Mouse (Mus musculus) heart, postnatal 14 days (tissue): Measurements from ENCODE around the gene Slc2a13. TPM values are rescaled to one million over a fixed set of nuclear protein-coding genes. Genes with fewer than 3 reads are reported as not detected.
A peak's percentile ranks its signal among the peaks of the same experiment; 100 is the strongest.

ENCODE experiments used
- DNase-seq, 2 experiments: peaks; one replicate each; pipeline ENCODE4 v3.0.0; 2021 to 2022
- intact Hi-C: fragments of 180-260 bp; cut with DNase I; formaldehyde crosslinking; loops from one replicate; pipeline ENCODE4 v1.15.1; 2025
- long read RNA-seq, 2 experiments: library from polyadenylated mRNA; stranded (forward); transcript quantifications; one replicate each; pipeline ENCODE4 v2.0.0; 2021
- total RNA-seq, 2 experiments: library from RNA; stranded (reverse); gene quantifications; 2 replicates each; pipeline ENCODE4 v1.2.3; 2021

Slc2a13 gene
- total RNA-seq, result 1 to 10 TPM; 1.9 to 2.3 TPM
- long read RNA-seq, experiment 1, full-length matches to known transcripts, result 1 of 2 reads
- long read RNA-seq, experiment 1, partial matches to known transcripts, result 0 of 2 reads
- long read RNA-seq, experiment 1, other reads (novel, unspliced or antisense), result 1 of 2 reads
- long read RNA-seq, experiment 2, full-length matches to known transcripts, result 2 of 3 reads
- long read RNA-seq, experiment 2, partial matches to known transcripts, result 0 of 3 reads
- long read RNA-seq, experiment 2, other reads (novel, unspliced or antisense), result 1 of 3 reads

DNA sequence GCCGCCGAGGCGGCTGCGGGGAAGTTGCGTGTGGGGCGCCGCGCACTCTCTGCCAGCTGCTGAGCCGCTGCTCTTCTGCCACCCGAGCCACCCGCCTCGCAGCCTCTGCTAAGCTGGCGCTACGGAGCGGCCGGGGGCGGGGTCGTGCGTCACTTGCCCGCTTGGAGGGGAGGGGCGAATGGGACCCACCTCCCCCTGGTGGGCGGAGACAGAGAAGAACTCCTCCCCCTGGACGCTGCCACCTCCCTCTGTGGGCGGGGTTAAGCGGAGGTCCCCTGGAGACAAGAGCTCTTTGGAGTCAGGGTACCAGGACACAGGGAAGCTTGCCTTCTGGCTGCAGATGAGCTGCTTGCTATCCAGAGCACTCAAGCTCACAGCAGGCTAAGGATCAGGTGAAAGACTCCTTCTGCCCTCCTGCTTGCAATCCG is at the start of gene Slc2a13:
Slc2a13 (minus strand) TSS at position 151 of the 428 bp plus-strand sequence.
- peak; percentile 85 to 86 for DNase-seq
- intact Hi-C loops, result loop anchor here (10.0 kb wide), 1 partner anchor 388 kb away; no protein-coding TSS in a partner anchor

DNA sequence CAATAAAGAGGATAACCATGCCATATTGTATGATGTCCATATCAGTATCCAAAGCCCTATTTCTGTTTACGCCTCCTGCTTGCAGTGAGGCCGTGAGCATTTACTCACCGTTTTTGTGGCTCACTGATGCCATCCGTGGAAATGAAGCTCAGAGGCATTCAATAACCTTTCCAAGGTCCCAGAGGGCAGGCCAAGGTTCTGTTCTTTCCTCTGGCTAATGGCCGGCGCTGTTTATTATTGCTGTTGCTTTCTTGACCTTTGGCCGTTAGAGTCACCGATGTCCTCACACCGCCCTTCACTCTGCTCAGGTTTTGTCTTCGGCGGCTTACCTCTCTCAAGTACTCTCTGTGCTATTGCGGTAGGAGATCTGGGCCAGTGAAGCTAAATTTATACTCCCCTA is 43.0 kb upstream of the Slc2a13 start:
- DNase-seq, result no peak
- intact Hi-C loops, result no loop called here

DNA sequence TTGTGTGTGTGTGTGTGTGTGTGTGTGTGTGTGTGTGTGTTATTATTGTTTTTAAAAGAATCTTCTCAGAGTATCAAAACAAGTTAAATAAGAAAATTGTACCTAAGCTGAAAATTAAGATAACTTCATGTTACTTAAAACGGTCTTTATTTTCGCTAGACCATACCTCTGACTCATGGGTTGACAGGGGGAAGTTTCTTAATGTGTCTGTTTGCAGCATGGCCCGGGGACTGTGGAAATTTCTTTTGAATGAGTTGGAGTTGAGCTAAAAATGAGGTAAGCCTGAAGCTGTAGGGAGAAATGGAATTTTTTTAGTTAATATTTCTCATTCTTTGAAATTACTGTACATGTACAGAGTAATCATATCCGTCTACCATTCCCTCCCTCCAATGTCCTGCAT is 42.5 kb upstream of the Slc2a13 start:
- intact Hi-C loops, result no loop called here
- no peak for DNase-seq

DNA sequence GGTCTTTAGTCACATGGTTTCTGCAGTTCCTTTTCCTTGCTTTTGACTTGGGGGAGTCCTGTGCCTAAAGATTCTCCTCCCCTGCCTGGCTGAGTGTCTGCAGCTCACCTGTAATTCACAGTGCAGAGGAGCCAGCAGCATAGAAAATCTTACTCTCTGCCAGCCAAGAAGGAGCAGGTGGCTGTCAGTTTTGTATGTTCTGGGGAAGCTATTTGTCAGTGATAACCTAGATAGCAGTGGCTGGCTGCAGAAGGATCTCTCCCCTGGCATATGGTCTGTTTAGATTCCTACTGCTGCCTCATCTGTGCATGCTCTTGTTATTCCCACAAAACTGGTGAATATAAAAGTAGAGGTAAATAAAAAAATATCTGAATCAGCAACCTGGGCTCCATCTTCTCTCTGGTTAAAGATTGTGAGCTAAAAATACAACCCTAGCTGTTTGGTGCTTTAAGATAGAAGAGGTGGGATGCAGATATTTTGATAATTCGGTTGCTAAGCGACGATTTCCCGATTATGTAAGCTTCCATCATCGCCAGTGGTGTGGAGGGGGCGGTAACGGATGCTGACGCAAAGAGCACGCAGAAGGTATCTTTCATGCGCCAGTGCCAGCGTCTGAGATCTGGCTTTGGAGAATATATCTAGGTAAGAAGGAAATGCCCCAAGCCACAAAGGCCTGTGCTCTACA is 41.1 kb upstream of the Slc2a13 start:
- no peak for DNase-seq
- intact Hi-C loops, result no loop called here

DNA sequence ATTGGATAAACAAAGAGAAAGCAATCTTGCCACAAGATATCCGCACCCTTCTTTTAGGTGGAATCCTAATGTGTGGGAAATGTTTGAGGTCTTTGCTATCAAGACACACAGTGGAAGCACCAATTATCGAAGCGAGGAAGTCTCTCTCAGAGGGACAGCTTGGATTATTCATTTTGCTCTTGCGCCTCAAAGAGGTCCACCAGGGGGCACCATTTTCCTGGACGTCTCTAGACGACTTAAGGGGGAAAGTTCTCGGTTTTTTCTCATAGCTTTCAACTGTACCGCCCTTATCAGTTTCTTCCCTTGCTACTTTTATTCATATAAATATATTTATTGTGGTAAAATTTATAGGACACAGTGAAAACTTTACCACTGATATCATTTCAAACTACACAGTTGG is 36.7 kb upstream of the Slc2a13 start:
- intact Hi-C loops, result loop anchor here (2.0 kb wide), 3 partner anchors 63 to 145 kb away; partner anchors contain the start of gene Lrrk2
- DNase-seq, result peak; percentile 68 to 84

DNA sequence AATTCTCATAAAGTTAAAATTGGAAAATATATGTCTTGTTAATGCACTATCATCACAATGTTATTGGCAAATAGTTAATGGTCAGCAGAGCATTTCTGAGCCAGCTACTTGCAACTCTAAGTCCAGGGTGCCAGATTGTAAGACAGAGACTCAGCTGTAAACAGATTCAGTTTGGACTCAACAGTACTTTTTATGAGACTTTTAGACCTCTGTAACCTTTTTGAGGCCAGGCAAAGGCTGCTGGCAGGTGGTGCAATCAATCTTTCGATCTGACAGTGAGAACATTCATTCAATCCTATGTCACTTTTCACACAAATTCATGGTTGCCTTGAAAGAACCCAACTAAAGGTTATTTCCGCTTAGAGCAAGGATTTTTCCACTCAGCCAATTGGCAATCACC is 35.8 kb upstream of the Slc2a13 start:
- intact Hi-C loops, result loop anchor here (2.0 kb wide), 2 partner anchors 64 to 146 kb away; partner anchors contain the start of gene Lrrk2
- no peak for DNase-seq

DNA sequence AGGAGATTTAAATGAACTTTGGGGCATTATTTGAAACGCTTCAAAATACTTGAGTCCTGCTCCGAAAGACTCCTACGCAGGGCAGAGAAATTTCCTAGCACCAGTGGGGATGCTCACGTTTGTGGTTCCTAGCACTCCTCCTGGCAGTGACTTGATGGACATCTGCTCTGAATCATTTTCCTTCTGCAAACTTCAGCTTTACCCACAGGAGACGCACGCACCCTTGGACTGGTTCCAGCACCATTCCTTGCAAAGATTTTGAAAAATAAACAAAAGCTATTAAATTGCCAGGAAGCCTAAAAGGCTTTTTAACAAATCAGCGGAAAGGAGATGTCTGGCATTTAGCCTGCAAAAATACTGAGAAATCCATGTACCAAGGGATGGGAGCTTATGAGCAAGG is 28.1 kb upstream of the Slc2a13 start:
- no peak for DNase-seq
- intact Hi-C loops, result no loop called here

DNA sequence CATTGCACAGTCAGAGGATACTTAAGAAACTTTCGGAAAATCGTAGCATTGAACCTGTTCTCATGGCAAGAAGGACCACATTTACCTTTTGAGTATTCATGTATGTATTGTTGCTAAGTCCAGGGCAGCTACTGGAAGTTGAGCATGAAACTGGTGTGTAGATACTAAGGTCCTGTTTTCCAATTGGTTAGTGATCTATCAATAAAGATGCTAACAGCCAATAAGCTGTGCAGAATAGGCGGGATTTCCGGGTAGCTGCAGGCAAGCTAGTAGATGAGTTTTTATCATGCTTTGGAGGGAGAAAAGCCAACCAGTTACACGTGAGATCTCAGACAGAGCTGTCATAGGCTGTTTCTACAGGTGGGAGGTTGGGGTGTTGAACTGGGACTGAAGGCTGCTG is 24.2 kb upstream of the Slc2a13 start:
- no peak for DNase-seq
- intact Hi-C loops, result no loop called here

DNA sequence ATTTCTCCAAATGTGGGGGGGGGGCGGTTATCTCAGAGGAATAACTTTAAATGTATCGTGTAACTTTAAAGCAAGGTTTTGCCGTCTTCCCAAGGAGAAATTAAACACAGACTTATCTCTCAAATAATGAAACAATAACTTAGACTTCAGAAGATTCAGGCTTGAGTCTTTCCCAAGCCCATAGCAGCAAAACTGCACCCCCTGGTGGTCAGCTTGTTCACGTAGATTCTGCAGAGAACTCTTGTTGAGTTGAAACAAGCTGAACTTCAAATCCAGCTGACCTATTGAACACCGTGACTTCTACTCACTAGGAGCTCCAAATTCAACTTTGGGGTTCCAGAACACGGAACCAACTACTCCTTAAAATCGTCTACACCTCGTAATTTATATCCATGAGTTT is 1.4 kb upstream of the Slc2a13 start:
- peak; percentile 82 to 89 for DNase-seq
- intact Hi-C loops, result loop anchor here (1.0 to 10.0 kb wide), 3 partner anchors 97 to 390 kb away; no protein-coding TSS in a partner anchor

DNA sequence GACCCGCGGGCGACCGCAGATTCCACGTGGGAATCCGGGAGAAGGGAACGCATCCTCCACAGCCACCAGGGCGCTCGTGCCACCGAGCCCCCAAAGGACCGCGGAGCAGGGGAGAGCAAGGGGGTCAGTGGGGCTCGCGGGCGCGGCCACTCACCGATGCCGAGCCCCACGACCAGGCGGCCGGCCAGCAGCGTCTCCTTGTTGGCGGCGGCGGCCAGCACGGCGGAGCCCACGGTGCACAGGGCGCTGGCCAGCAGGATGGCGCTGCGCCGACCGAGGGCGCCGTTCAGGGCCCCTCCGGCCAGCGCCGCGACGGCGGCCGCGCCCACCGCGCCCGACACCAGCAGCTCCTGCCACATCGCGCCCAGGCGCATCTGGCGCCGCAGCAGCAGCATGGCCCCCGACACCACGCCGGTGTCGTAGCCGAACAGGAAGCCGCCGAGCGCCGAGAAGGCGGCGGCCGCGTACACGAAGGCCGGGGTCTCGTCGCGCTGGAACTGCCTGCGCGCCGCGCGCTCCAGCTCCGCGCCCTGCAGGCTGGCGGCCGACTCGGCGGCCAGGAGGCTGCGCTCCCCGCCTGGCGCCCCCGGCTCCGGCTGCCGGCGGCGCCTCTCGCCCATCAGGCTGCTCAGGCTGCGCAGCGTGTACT is 516 bp downstream of the Slc2a13 start:
- intact Hi-C loops, result loop anchor here (10.0 kb wide), 1 partner anchor 388 kb away; no protein-coding TSS in a partner anchor
- peak; percentile 34 to 58 for DNase-seq

DNA sequence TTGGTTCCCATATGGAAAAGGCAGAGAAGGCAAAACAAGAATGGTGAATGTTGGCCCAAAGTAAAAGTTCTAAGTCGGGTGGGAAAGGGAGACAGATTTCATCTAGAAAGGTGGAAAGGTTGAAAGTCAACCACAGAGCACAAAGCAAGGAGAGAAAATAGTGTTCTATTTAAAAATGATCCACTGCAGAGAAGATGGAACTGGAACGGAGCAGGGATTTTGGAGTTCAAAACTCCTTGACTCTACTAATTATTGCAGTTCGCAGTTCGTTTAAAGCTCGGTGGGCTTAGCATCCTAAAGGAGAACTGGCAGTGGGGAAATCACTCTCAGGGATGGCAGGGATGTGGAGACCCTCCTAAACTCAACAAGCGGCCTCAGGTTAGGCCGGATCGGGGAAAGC is 1.1 kb downstream of the Slc2a13 start:
- DNase-seq, result no peak
- intact Hi-C loops, result loop anchor here (10.0 kb wide), 1 partner anchor 387 kb away; no protein-coding TSS in a partner anchor

DNA sequence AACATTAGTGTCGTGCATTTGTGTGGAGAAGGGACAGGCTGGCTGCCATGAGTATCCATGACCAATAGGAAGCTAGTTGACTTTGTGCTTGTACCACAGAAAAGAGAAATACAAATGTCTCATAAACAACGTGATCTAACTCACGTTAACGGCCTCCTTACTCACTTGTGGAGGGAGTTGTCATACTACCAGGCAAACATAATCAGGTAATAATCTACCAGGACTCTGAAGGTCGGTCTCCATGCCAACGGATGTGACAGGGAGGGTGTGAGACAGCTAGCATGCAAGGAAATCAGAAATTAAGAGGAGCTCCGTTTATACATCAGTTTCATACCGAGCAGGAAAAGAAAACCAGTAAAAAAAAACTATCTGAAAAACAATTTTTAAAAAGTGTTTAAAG is 6.3 kb downstream of the Slc2a13 start:
- DNase-seq, result no peak
- intact Hi-C loops, result no loop called here

DNA sequence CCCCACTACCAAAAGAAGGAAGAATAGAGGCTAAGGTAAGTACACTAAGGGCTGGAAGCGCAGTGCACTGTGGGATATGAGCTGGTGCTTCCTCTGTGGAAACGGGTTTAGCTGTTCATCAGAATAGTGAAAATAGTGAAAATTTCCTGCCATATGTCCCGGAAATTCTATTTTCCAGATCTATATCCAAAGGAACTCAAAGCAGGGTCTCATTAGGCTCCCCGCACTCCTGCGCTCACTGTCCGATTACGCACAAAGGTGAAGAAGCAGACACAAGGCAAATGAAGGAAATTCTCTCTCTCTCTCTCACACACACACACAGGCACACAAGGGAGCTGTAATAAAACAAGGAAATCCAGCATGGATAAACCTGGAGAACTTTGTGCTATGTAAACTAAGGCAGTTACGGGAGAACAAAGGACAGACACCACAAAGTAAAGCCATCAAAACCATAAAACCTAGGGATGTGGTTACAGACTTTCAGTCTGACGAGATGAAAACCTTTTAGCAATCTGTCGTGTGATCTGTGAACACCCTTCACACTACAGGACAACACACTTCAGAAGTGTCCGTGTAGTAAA is 7.9 kb downstream of the Slc2a13 start:
- intact Hi-C loops, result no loop called here
- no peak for DNase-seq

DNA sequence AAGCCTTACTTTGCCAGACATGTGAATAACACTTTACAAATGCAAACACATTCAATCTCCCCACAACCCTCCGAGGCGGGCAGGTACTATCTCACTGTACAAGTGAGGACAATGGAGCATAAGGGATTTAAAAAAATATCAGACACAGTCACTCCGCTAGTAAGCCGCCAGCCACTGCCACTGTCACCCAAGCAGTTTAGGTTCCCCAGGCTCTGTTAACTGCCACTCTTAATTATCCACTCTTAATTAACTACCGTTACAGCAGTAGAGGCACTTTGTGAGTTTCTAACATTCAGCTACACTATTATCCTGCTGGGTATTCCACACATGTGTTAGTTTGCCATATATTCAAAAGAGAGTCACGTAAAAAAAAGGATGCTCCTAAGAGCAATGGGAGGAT is 11.3 kb downstream of the Slc2a13 start:
- intact Hi-C loops, result no loop called here
- no peak for DNase-seq

DNA sequence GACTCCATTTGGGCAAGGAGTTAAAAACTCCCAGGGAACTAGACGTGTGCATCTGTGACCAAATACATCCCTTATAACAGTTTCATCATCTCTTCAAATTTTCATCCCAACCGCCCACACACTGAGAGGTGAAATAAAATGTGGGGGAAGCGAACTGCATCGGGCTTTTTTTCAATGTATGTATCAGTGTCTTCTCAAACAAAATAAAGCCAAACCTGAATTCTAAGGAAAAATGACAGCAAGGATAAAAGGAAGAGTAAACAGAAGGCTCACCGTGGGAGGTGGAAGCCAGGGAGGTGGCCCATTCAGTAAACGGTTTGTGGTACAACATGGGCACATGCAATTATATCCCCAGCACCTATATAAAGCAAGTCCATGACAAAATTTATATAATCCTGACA is 17.7 kb downstream of the Slc2a13 start:
- no peak for DNase-seq
- intact Hi-C loops, result no loop called here

DNA sequence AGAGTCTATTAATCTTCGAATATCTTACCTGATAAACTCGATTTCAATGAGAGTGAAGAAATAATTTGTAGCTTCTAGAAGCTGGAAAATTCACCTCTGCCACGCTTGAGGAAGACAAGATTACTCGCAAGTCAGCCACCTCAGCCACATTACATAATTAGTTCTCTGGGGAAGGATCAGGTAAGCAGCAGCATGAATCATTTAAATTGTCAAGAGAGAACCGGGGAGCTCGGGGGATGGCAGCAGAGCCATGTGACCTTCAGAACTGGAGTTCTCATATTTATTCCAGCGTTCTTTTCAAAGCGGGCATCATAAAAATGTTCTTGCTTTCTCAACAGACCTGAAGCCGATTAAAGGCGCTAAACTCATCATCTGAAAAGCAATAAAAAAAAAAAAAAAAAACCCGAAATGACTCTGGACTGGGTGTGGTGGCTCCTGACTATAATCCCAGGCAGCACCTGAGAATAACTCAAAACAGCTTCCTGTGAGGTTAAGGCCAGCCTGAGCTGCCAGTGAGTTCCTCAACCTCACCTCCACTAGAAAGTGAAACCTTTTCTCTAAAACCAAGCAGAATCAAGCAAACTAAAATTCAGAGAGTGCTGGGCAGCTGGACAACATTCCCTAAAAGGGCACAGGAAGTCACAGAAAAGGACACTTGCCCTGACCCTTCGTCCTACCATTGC is 24.3 kb downstream of the Slc2a13 start:
- intact Hi-C loops, result no loop called here
- no peak for DNase-seq

DNA sequence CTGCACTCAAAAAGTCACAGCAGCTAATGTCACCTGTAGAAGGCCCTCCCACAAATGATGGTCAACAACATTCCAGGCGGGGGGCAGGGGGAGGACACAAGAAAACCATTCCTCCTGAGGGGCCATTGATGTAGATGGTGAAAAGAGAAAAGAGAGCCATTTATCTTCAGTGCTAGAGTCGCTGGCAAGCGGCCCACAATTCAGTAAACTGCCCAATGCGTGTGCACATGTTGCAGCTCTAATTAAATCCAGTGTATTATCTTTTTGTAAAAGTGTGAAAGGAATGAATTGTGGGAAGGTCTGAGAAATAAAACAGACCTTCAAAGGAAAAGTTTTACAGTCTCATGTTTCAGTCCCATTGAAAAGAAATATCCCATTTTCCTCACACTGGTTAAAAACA is 28.5 kb downstream of the Slc2a13 start:
- no peak for DNase-seq
- intact Hi-C loops, result no loop called here

DNA sequence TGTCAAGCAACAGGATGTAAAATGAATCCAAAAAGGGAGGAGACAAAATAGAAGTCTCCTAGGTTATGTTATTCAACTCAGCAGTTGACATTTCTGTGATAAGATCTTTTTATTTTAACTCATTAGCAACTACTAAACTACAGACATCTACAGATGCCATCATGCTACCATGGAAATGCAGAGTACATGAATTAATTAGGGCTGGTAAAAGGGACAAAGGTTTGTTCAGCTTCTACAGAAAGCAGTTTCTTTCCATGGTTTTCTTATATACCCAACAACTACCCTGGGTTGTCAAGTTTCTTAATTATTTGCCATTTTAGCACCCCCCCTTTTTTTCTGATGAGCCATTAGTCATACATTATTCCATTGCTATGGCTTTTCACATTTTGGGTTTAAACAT is 34.6 kb downstream of the Slc2a13 start:
- intact Hi-C loops, result no loop called here
- DNase-seq, result no peak

DNA sequence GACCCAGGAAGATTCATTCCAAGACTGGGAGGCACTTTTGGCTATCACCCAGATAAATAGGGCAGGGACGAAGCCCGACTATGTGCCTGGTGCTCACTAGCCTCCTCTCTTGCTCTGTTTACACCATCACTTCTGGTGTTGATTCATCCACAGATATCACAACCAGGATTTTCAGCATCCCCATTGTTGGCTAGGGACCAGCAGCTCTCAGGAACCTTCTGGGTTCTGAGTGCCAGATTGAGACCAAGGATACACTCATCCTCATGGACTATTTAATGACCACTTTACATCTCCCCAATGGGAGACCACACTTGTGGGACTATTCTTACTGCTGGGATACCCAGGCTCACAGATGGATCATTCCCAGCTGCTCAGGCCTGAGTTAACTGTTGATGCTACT is 46.2 kb downstream of the Slc2a13 start:
- no peak for DNase-seq

DNA sequence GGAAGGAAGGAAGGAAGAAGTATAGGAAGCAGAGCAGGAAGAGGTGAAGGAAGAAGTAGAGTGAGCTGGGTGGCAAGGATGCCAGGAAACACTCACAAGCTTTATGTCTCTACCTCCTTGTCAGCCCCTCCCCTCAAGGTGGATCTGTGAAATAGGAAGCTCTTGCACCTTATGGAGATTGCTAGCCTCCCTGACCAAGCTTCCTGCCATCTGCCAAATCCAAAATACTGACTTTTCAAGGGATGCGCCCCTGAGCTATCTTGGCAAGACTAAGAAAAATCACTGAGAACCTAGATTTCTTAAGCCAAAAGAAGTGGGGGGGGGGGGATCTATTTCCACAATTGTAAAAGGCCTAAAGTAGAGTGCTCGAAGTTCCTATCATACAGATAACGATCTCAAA is 46.9 kb downstream of the Slc2a13 start:
- intact Hi-C loops, result no loop called here
- DNase-seq, result no peak

More for the DNA sequence above, 46.2 kb downstream of the Slc2a13 start:
- intact Hi-C loops, result no loop called here
